Mouse (Mus musculus): ENCODE data around the gene Osbpl5. TPM values are rescaled to one million over a fixed set of nuclear protein-coding genes. Genes with fewer than 3 reads are reported as not detected.
"Not testable (repeated sequence)": the region's sequence is repeated elsewhere in the genome, so short reads cannot be mapped to it uniquely, and the experiment has no call there.

Gene Osbpl5
- total RNA-seq, 2 experiments from 2014 or later: 16.6 to 17.6 TPM

DNA sequence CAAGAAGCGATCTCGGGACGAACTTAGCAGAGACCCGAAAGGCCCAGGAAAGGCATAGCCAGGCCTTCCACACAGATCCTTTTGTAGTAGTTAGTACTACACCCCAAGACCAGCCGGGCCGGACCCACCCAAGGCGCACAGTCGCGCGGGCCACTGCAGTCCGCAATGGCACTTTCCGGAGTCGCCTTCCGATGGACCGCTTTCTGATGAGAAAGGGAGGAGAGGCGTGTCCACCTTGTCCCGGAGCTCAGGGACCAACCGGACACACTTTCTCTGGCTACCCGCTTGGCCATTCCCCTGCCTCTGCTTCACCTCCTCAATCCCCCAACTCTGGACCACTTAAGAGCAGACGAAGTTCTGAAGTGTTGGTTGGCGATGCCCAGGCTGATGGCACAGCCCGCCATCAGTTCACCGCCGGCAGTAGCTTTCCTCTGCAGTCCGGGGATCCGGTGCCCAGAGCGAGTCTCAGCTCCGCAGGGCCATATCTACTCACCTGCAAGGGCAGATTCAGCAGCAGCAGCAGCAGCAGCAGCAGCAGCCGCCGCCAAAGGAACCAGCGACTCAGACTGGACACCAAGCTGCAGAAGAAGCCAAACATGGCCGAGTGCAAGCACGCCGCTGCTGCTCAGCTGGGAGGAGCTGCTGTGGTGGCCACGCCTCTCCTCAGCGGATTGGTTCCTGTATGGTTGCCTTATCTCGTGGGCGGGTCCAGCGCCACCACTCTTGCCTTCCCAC is 107.6 kb downstream of the Osbpl5 start, which contains the start of gene Tnfrsf22:
Gene Tnfrsf22 (minus strand): TSS at position 628 of the 735 bp plus-strand sequence.
- peak; percentile 82 to 91 for DNase-seq

DNA sequence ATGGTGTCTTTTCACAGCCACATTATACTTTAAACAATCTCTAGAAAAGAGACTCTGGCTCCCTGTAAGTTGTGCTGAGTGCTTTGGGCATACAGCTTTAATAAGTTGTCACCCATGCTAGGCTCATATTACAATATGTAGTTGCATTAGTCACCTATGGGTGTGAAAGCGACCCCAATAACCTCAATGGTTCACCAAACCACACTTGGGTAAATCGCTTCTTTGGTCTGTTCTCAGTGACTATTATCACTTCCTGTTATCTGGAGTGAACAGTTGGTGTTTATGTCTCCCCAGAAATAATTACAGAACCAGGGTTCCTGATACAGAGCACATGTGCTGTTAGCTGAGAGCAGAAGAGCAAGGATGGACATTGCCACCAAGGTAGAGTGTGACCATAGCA is 112.8 kb downstream of the Osbpl5 start:
- DNase-seq: not testable (repeated sequence)

Small RNA genes lying within 50 kb of the gene (microRNA-seq; reads per million reads assigned to microRNA genes)
- 0 reads per million in 2 experiments for gene Gm22064

Other genes starting within 250 kb of the Osbpl5 start
- gene Nap1l4, start 207.9 kb downstream of the Osbpl5 start, total RNA-seq (2021): 100 to 1,000 TPM; 185 to 191 TPM
- gene Cars, start 156.9 kb downstream of the Osbpl5 start, total RNA-seq (2021): 10 to 100 TPM; 20.4 to 20.6 TPM
- gene Tnfrsf26, start 128.3 kb downstream of the Osbpl5 start, total RNA-seq (2021): under 1 TPM; 0.50 to 0.80 TPM
- gene Tnfrsf22, start 107.3 kb downstream of the Osbpl5 start, total RNA-seq (2021): 1 to 10 TPM; 2.7 to 3.3 TPM
- 1 to 10 TPM; 3.2 to 5.1 TPM for gene Tnfrsf23, start 71.1 kb downstream of the Osbpl5 start, total RNA-seq (2021)
- under 1 TPM in 1 of 2 experiments, not detected in 1; 0.36 TPM for gene Mrgprg, start 10.0 kb upstream of the Osbpl5 start, total RNA-seq (2021)
- 1 to 10 TPM; 1.6 to 2.0 TPM for gene Mrgpre, start 27.5 kb upstream of the Osbpl5 start, total RNA-seq (2021)
- 1 to 10 TPM; 5.0 to 5.5 TPM for gene Nadsyn1, start 65.9 kb upstream of the Osbpl5 start, total RNA-seq (2021)
- 1 to 10 TPM; 6.3 to 8.5 TPM for gene Dhcr7, start 66.2 kb upstream of the Osbpl5 start, total RNA-seq (2021)
- not detected for gene Gm498, start 109.9 kb upstream of the Osbpl5 start, total RNA-seq (2021)
- under 1 TPM; 0.20 to 0.41 TPM for gene Shank2, start 244.9 kb upstream of the Osbpl5 start, total RNA-seq (2021)